Mouse (Mus musculus) C2C12 (cell line): ENCODE results near the gene Lrp3. TPM values are rescaled to one million over a fixed set of nuclear protein-coding genes. Genes with fewer than 3 reads are reported as not detected.

Experiments used
- H3K27me3 ChIP-seq: one replicate; pipeline ENCODE4 v1.6.1; 2011; ENCODE audit not compliant: control insufficient read depth, insufficient read depth, insufficient read length
- H3K36me3 ChIP-seq: one replicate; pipeline ENCODE4 v1.6.1; 2011; ENCODE audit not compliant: control insufficient read depth, insufficient read depth
- H3K4me3 ChIP-seq: one replicate; pipeline ENCODE4 v1.5.1; 2011; ENCODE audit warnings: mild to moderate bottlenecking, control low read depth; ENCODE audit not compliant: poor library complexity, insufficient read depth, severe bottlenecking
- H3K79me2 ChIP-seq: one replicate; pipeline ENCODE4 v1.6.1; 2011; ENCODE audit not compliant: control insufficient read depth, insufficient read depth
- H3K79me3 ChIP-seq: one replicate; pipeline ENCODE4 v1.6.1; 2011; ENCODE audit warnings: low read depth, control low read depth
- H3ac ChIP-seq: one replicate; pipeline ENCODE3; 2011; ENCODE audit warnings: low read depth; ENCODE audit not compliant: control insufficient read depth, insufficient read length
- CEBPB ChIP-seq: IDR thresholded peaks from one replicate; pipeline ENCODE4 v1.6.1; 2011; ENCODE audit warnings: low read depth, mild to moderate bottlenecking, control low read depth, moderate library complexity
- CTCF ChIP-seq: IDR thresholded peaks from one replicate; pipeline ENCODE4 v1.5.1; 2011; ENCODE audit not compliant: control insufficient read depth, insufficient read depth, insufficient read length
- FOSL1 ChIP-seq: IDR thresholded peaks from one replicate; pipeline ENCODE4 v1.8.0; 2011; ENCODE audit warnings: mild to moderate bottlenecking, low read length; ENCODE audit not compliant: poor library complexity, insufficient read depth, severe bottlenecking
- MAX ChIP-seq: IDR thresholded peaks from one replicate; pipeline ENCODE4 v1.6.1; 2011; ENCODE audit warnings: mild to moderate bottlenecking, control low read depth
- MYOD1 ChIP-seq: IDR thresholded peaks from one replicate; pipeline ENCODE4 v1.6.1; 2011; ENCODE audit warnings: low read depth; ENCODE audit not compliant: control insufficient read depth, insufficient read length
- MYOG ChIP-seq: IDR thresholded peaks from one replicate; pipeline ENCODE4 v1.6.1; 2011; ENCODE audit not compliant: control insufficient read depth, insufficient read length; ENCODE audit errors: extremely low read depth
- USF1 ChIP-seq: IDR thresholded peaks from one replicate; pipeline ENCODE4 v1.6.1; 2011; ENCODE audit warnings: low read depth, mild to moderate bottlenecking, control low read depth, moderate library complexity
- polyA plus RNA-seq: library from polyadenylated mRNA; unstranded; fragments of >200 nt; fragmentation: generic; extraction: Trizol; gene quantifications from one replicate; pipeline ENCODE4 v1.2.1, GENCODE M21; 2012; ENCODE audit warnings: missing spikeins

Lrp3 gene
- polyA plus RNA-seq, 1 experiment: 0.06 TPM

GRCm38 (mm10) chr7:35235308-35235707 lies 20.0 kb upstream of the Lrp3 start:
- Histone ChIP-seq H3K27me3 (peaks cover 4% of the 10 kb centered on the region), H3K36me3 (no peaks in the 10 kb centered on the region), H3K79me2 (no peaks in the 10 kb centered on the region), H3K4me3 (peak overlapping the region; percentile 45), H3ac (peak overlapping the region; percentile 1), H3K79me3 (no peaks in the 10 kb centered on the region)
- TF ChIP-seq MAX: no peak
- no peak for TF ChIP-seq MYOG
- no peak for TF ChIP-seq USF1
- no peak for TF ChIP-seq CTCF
- no peak for TF ChIP-seq MYOD1
- no peak for TF ChIP-seq FOSL1
- TF ChIP-seq CEBPB: no peak

GRCm38 (mm10) chr7:35234361-35235245 lies 19.3 kb upstream of the Lrp3 start:
- Histone ChIP-seq H3K79me3 (no peaks in the 10 kb centered on the region), H3K79me2 (no peaks in the 10 kb centered on the region), H3K27me3 (no peaks in the 10 kb centered on the region), H3K4me3 (peak overlapping the region; percentile 45), H3K36me3 (no peaks in the 10 kb centered on the region), H3ac (peak overlapping the region; percentile 50)
- TF ChIP-seq CEBPB: no peak
- no peak for TF ChIP-seq MYOD1
- no peak for TF ChIP-seq MYOG
- TF ChIP-seq FOSL1: no peak
- no peak for TF ChIP-seq USF1
- TF ChIP-seq CTCF: no peak
- no peak for TF ChIP-seq MAX

- no peak for TF ChIP-seq FOSL1
- no peaks in the 10 kb centered on the region for H3K27me3 ChIP-seq
Measured at GRCm38 (mm10) chr7:35233861-35234260, 18.6 kb upstream of the Lrp3 start.

GRCm38 (mm10) chr7:35232796-35233455 lies 17.6 kb upstream of the Lrp3 start:
- Histone ChIP-seq H3K27me3 (no peaks in the 10 kb centered on the region), H3K4me3 (no peak overlapping the region), H3K79me3 (no peaks in the 10 kb centered on the region), H3K79me2 (no peaks in the 10 kb centered on the region), H3ac (no peak overlapping the region), H3K36me3 (no peaks in the 10 kb centered on the region)
- TF ChIP-seq MYOG: no peak
- TF ChIP-seq MYOD1: no peak
- no peak for TF ChIP-seq FOSL1
- no peak for TF ChIP-seq CEBPB
- no peak for TF ChIP-seq MAX
- no peak for TF ChIP-seq USF1
- TF ChIP-seq CTCF: no peak

More at GRCm38 (mm10) chr7:35233861-35234260, 18.6 kb upstream of the Lrp3 start:
- no peak overlapping the region for H3K4me3 ChIP-seq
- H3K79me2 ChIP-seq: no peaks in the 10 kb centered on the region
- H3ac ChIP-seq: no peak overlapping the region
- no peaks in the 10 kb centered on the region for H3K79me3 ChIP-seq
- H3K36me3 ChIP-seq: no peaks in the 10 kb centered on the region

GRCm38 (mm10) chr7:35230333-35230732 lies 15.0 kb upstream of the Lrp3 start:
- H3K36me3 ChIP-seq: no peaks in the 10 kb centered on the region
- TF ChIP-seq FOSL1 (no peak), MYOG (no peak), CEBPB (no peak), USF1 (no peak), MYOD1 (no peak), CTCF (no peak), MAX (no peak)
- H3K4me3 ChIP-seq: no peak overlapping the region
- H3K79me2 ChIP-seq: no peaks in the 10 kb centered on the region
- H3ac ChIP-seq: no peak overlapping the region
- no peaks in the 10 kb centered on the region for H3K27me3 ChIP-seq
- no peaks in the 10 kb centered on the region for H3K79me3 ChIP-seq

- Histone ChIP-seq H3K36me3 (no peaks in the 10 kb centered on the region), H3K27me3 (peaks cover 36% of the 10 kb centered on the region), H3K4me3 (no peak overlapping the region), H3K79me3 (no peaks in the 10 kb centered on the region), H3K79me2 (no peaks in the 10 kb centered on the region), H3ac (no peak overlapping the region)
- TF ChIP-seq CTCF (no peak), FOSL1 (no peak), CEBPB (no peak), USF1 (no peak), MYOD1 (no peak), MAX (no peak), MYOG (no peak)
Measured at GRCm38 (mm10) chr7:35220694-35221365, 5.5 kb upstream of the Lrp3 start.
